ENCODE assay signal across 8 mouse cellular contexts in genomic region chr6:49036275-49037267, GRCm38 (mm10). TPM values are rescaled to one million over a fixed set of nuclear protein-coding genes. Genes with fewer than 3 reads are reported as not detected.
DNase-seq lines count a peak whose midpoint lies in the region; ATAC-seq and TF ChIP-seq lines count a peak whose summit lies in the region.
"Had no signal": no experiment of that assay in that cellular context is flagged by ENCODE, and none has a peak within 500 bp of the region (broad histone marks: within the 10 kb centered on the region; RNA-seq: fewer than 3 reads in every experiment).

TSS of gene Gpnmb (plus strand) at chr6:49036546.

- no peak within 1 kb of the TSS for H3K27ac ChIP-seq in embryonic facial prominence, embryonic 12.5 days
- no peak within 1 kb of the TSS for H3K27ac ChIP-seq in hindbrain, postnatal 0 days

- H3K9me3 ChIP-seq in embryonic facial prominence, embryonic 12.5 days, result no peaks in the 10 kb centered on the region
- no peaks in the 10 kb centered on the region for H3K9me3 ChIP-seq in hindbrain, postnatal 0 days (ENCODE audit: low read length)

- TF ChIP-seq CTCF in hindbrain, postnatal 0 days (IDR thresholded peaks at IDR 0.05; ENCODE audit: low read depth), result no peak

- 39% methylated on average over 28 of the region's 28 CpGs for WGBS in embryonic facial prominence, embryonic 12.5 days
- 46% methylated on average over 28 of the region's 28 CpGs for WGBS in hindbrain, postnatal 0 days

- H3K4me2 ChIP-seq in embryonic facial prominence, embryonic 12.5 days (replicated peaks), result peak within 1 kb of the TSS; percentile 36
- H3K4me2 ChIP-seq in hindbrain, postnatal 0 days (ENCODE audit: low read depth, low read length), result peak within 1 kb of the TSS; percentile 29

- peak; percentile 8 for DNase-seq in ovary, postnatal 36 days (ENCODE audit: low spot score)
- no peak for DNase-seq in ovary, postnatal 10 days (ENCODE audit: low spot score)
- no peak for DNase-seq in hindbrain, postnatal 0 days (ENCODE audit: low spot score)
- DNase-seq in left cerebral cortex, postnatal 25 days (ENCODE audit: low spot score in 2 of 2), result no peak
- DNase-seq in ovary, postnatal 14 days (ENCODE audit: low spot score), result no peak

- H3K4me1 ChIP-seq in embryonic facial prominence, embryonic 12.5 days, result no peaks in the 10 kb centered on the region; the same call in 1 of the 2 replicates
- H3K4me1 ChIP-seq in hindbrain, postnatal 0 days (ENCODE audit: insufficient read depth, low read length), result no peaks in the 10 kb centered on the region

- peak within 1 kb of the TSS; percentile 7 for H3K4me3 ChIP-seq in embryonic facial prominence, embryonic 12.5 days
- no peak within 1 kb of the TSS for H3K4me3 ChIP-seq in hindbrain, postnatal 0 days (ENCODE audit: low read length)
- H3K4me3 ChIP-seq: erythroblast, embryonic 14.5 days had no signal

- intact Hi-C loops in left cerebral cortex, postnatal 25 days (cut with DNase I), result loop anchor here (5.0 kb wide), 1 partner anchor 361 kb away; the partner anchor contains the start of gene Stk31

- peaks cover 15% of the 10 kb centered on the region; the same call in 1 of the 2 replicates for H3K27me3 ChIP-seq in embryonic facial prominence, embryonic 12.5 days
- H3K27me3 ChIP-seq in hindbrain, postnatal 0 days (ENCODE audit: insufficient read depth, low read length), result no peaks in the 10 kb centered on the region

- H3K36me3 ChIP-seq in embryonic facial prominence, embryonic 12.5 days, result no peaks in the 10 kb centered on the region
- no peaks in the 10 kb centered on the region for H3K36me3 ChIP-seq in hindbrain, postnatal 0 days (ENCODE audit: insufficient read depth, low read length)

- ATAC-seq in embryonic facial prominence, embryonic 12.5 days (ENCODE audit: insufficient number of reproducible peaks, insufficient read depth, low FRiP score, low TSS enrichment), result no peak
- no peak for ATAC-seq in hindbrain, postnatal 0 days
- ATAC-seq in megakaryocyte progenitor cell, adult 5-6 weeks (replicated peaks; ENCODE audit: poor library complexity), result peak; percentile 51

- no peak within 1 kb of the TSS for H3K9ac ChIP-seq in embryonic facial prominence, embryonic 12.5 days
- H3K9ac ChIP-seq in hindbrain, postnatal 0 days (replicated peaks; ENCODE audit: low read length), result no peak within 1 kb of the TSS

RNA-seq across cellular contexts. Expression of gene Gpnmb, which starts in this region (rescaled TPM):
- polyA plus RNA-seq in embryonic facial prominence, embryonic 12.5 days (2016; fragmentation: Nextera tagmentation; extraction: Ambion mirVana), result 3.2 and 5.2 TPM in 2 replicates
- 0.29 and 0.89 TPM in 2 replicates for total RNA-seq in hindbrain, postnatal 0 days (2014; rRNA removed)
- 0.44 and 0.45 TPM in 2 replicates for polyA plus RNA-seq in hindbrain, postnatal 0 days (2015; fragmentation: Nextera tagmentation; extraction: Ambion mirVana)
- 0.32 TPM in 1 of 2 replicates, not detected in the other for total RNA-seq in megakaryocyte progenitor cell, adult 5-6 weeks (2015)
- total RNA-seq in megakaryocyte progenitor cell, adult 5-6 weeks (2017), result 0.25 TPM in 1 of 2 replicates, not detected in the other
- 1 to 10 TPM; 1.3 to 1.7 TPM for total RNA-seq in left cerebral cortex, postnatal 25 days (2021)

Comparison
In these comparisons a context has a peak if more than half of its experiments do, and no peak if none do; other contexts are left out.
1. Peak in ATAC-seq in megakaryocyte progenitor cell, adult 5-6 weeks; RNA of the gene not detected or under 1 TPM.